Mouse (Mus musculus): ENCODE results near the gene Apip. TPM values are rescaled to one million over a fixed set of nuclear protein-coding genes. Genes with fewer than 3 reads are reported as not detected.

Gene Apip
- total and polyA plus RNA-seq, 2 experiments from 2014 or later = 44.3 to 63.9 TPM

DNA sequence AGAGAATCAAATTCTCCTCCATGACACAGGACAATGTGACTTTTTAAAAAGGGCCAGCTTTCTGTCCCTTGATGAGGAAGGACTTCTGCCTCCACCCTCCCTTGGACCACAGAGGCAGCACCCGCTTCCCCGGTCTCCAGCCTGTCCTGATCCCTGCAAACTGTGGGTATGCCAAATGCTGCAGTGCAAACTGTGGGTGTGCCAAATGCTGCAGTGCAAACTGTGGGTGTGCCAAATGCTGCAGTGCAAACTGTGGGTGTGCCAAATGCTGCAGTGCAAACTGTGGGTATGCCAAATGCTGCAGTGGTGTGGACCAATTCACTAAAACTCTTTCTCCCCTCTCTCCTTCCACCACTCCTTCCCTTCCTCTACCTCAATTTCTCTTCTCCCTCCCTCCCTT lies 32.7 kb downstream of the Apip start:
- H3K4me3 ChIP-seq (ENCODE audit: low read depth, low read length) = no peak overlapping the region
- H3K36me3 ChIP-seq (replicated peaks; ENCODE audit: control insufficient read depth, insufficient read depth, low read length) = no peaks in the 10 kb centered on the region
- ATAC-seq (ENCODE audit: insufficient read depth, low read depth) (no peak), DNase-seq (ENCODE audit: low spot score) (no peak)
- WGBS = 76% methylated on average over 2 of the region's 2 CpGs
- TF ChIP-seq CTCF (IDR thresholded peaks at IDR 0.05; ENCODE audit: low read depth) (no peak), EP300 (IDR thresholded peaks at IDR 0.05; ENCODE audit: low read depth) (no peak)
- no peaks in the 10 kb centered on the region for H3K4me1 ChIP-seq (ENCODE audit: control insufficient read depth, insufficient read depth)
- H3K27ac ChIP-seq (ENCODE audit: low read depth) = no peak overlapping the region
- no peak overlapping the region for H3K4me2 ChIP-seq (ENCODE audit: low read depth, low read length)
- no peaks in the 10 kb centered on the region for H3K27me3 ChIP-seq (ENCODE audit: control insufficient read depth, insufficient read depth, low read length)
- no peaks in the 10 kb centered on the region for H3K9me3 ChIP-seq (replicated peaks; ENCODE audit: control insufficient read depth, low read length)
- no peak overlapping the region for H3K9ac ChIP-seq (replicated peaks; ENCODE audit: low read depth, low read length)

- no peak overlapping the region for H3K4me3 ChIP-seq (ENCODE audit: low read depth, low read length)
- no peaks in the 10 kb centered on the region for H3K27me3 ChIP-seq (ENCODE audit: control insufficient read depth, insufficient read depth, low read length)
- H3K4me1 ChIP-seq (ENCODE audit: control insufficient read depth, insufficient read depth) = no peaks in the 10 kb centered on the region; the same call in 1 of the 2 replicates
- H3K27ac ChIP-seq (ENCODE audit: low read depth) = no peak overlapping the region
- no peak overlapping the region for H3K4me2 ChIP-seq (ENCODE audit: low read depth, low read length)
- DNase-seq (ENCODE audit: low spot score) (no peak), ATAC-seq (ENCODE audit: insufficient read depth, low read depth) (no peak)
- no peak for TF ChIP-seq EP300 (IDR thresholded peaks at IDR 0.05; ENCODE audit: low read depth)
- no peak for TF ChIP-seq CTCF (IDR thresholded peaks at IDR 0.05; ENCODE audit: low read depth)
- H3K9ac ChIP-seq (replicated peaks; ENCODE audit: low read depth, low read length) = no peak overlapping the region
- H3K36me3 ChIP-seq (replicated peaks; ENCODE audit: control insufficient read depth, insufficient read depth, low read length) = no peaks in the 10 kb centered on the region
- 27% methylated on average over 8 of the region's 8 CpGs for WGBS
- no peaks in the 10 kb centered on the region for H3K9me3 ChIP-seq (replicated peaks; ENCODE audit: control insufficient read depth, low read length)
Observed at GRCm38 (mm10) chr2:103111669-103112068, 38.2 kb downstream of the Apip start.

- WGBS = 57% methylated on average over 5 of the region's 5 CpGs
Observed at GRCm38 (mm10) chr2:103117212-103117611, 43.7 kb downstream of the Apip start.

DNA sequence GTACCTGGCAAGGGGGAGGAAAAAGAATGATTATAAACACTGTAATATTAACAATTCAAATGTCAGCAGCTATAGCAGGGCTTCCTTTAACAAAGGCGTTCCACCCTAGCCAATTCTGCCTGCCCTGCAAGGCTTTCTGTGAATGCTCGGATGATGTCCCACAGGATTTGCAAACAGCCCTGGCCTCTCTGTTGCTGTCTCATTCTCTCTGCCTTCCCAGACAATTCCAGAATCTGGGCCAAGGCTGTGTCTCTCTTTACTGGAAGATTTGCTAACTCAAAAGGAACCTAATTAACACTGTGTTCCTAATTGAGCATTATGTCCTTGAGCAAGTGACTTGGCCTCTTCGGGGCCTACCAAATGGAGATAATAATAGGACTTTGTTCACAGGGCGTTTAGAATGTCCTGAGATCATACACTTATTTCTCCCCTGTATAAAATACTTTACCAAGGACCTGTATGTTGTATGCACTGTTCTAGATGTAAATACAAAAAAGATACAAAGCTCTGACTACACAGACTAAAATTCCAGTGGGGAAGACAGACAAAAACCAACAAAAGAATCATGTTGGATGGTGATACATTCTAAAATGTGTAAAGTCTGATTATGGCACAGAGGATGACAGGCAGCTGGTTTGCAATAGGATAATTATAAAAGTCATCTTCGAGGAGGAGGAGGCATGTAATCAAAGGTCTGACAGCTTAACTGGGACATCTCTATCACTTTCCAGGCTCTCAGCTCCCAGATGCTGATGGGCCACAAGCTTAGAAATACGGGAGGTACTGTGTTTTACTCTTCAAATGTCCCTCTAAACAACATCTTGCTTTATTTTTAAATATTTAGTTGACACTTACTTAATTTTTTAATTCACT lies 45.1 kb downstream of the Apip start:
- no peak overlapping the region for H3K4me2 ChIP-seq (ENCODE audit: low read depth, low read length)
- WGBS = 70% methylated on average over 6 of the region's 6 CpGs
- no peaks in the 10 kb centered on the region for H3K36me3 ChIP-seq (replicated peaks; ENCODE audit: control insufficient read depth, insufficient read depth, low read length)
- H3K4me1 ChIP-seq (ENCODE audit: control insufficient read depth, insufficient read depth) = no peaks in the 10 kb centered on the region
- no peak overlapping the region for H3K27ac ChIP-seq (ENCODE audit: low read depth)
- ATAC-seq (ENCODE audit: insufficient read depth, low read depth) (no peak), DNase-seq (ENCODE audit: low spot score) (no peak)
- TF ChIP-seq CTCF (IDR thresholded peaks at IDR 0.05; ENCODE audit: low read depth) (no peak), EP300 (IDR thresholded peaks at IDR 0.05; ENCODE audit: low read depth) (no peak)
- H3K27me3 ChIP-seq (ENCODE audit: control insufficient read depth, insufficient read depth, low read length) = no peaks in the 10 kb centered on the region
- H3K9ac ChIP-seq (replicated peaks; ENCODE audit: low read depth, low read length) = no peak overlapping the region
- H3K9me3 ChIP-seq (replicated peaks; ENCODE audit: control insufficient read depth, low read length) = no peaks in the 10 kb centered on the region
- H3K4me3 ChIP-seq (ENCODE audit: low read depth, low read length) = no peak overlapping the region

More at GRCm38 (mm10) chr2:103117212-103117611, 43.7 kb downstream of the Apip start:
- H3K27ac ChIP-seq (ENCODE audit: low read depth) = no peak overlapping the region
- H3K4me3 ChIP-seq (ENCODE audit: low read depth, low read length) = no peak overlapping the region
- ATAC-seq (ENCODE audit: insufficient read depth, low read depth) = no peak
- no peak for DNase-seq (ENCODE audit: low spot score)
- no peaks in the 10 kb centered on the region for H3K27me3 ChIP-seq (ENCODE audit: control insufficient read depth, insufficient read depth, low read length)
- no peaks in the 10 kb centered on the region for H3K9me3 ChIP-seq (replicated peaks; ENCODE audit: control insufficient read depth, low read length)
- no peaks in the 10 kb centered on the region for H3K4me1 ChIP-seq (ENCODE audit: control insufficient read depth, insufficient read depth)
- TF ChIP-seq CTCF (IDR thresholded peaks at IDR 0.05; ENCODE audit: low read depth) (no peak), EP300 (IDR thresholded peaks at IDR 0.05; ENCODE audit: low read depth) (no peak)
- H3K9ac ChIP-seq (replicated peaks; ENCODE audit: low read depth, low read length) = no peak overlapping the region
- no peaks in the 10 kb centered on the region for H3K36me3 ChIP-seq (replicated peaks; ENCODE audit: control insufficient read depth, insufficient read depth, low read length)
- H3K4me2 ChIP-seq (ENCODE audit: low read depth, low read length) = no peak overlapping the region

DNA sequence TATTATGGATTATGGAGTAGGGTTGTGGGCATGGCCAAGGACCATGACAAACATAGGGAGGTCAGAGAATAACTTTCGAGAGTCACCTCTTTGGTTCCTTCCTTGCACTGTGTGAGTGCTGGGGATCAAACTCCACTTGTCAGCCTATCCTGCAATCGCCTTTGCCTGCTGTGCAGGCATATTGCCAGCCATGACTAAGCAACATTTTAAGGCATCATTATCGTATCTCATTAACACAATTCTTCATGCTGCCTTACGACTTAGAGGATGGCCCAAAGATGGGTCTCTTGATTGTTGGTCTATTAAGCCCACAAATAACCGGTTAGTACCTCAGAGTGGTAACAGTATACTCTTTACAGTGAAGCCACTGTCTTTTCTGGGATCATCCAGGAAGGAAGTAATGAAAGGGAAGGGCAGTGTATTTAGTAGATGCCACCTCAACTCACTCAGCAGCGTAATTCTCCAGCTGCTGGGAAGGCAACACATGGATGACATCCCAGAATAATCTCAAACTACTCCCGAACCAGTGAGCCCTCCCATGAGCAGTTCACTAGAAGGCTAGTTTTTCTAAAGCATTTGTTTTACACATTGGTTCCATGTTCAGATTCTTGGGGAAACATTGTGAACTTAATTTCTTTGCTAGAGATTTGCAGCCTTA lies 45.9 kb downstream of the Apip start:
- TF ChIP-seq CTCF (IDR thresholded peaks at IDR 0.05; ENCODE audit: low read depth) = no peak
- no peak for TF ChIP-seq EP300 (IDR thresholded peaks at IDR 0.05; ENCODE audit: low read depth)
- Histone ChIP-seq H3K9me3 (replicated peaks; ENCODE audit: control insufficient read depth, low read length) (no peaks in the 10 kb centered on the region), H3K27ac (ENCODE audit: low read depth) (no peak overlapping the region), H3K9ac (replicated peaks; ENCODE audit: low read depth, low read length) (no peak overlapping the region), H3K4me3 (ENCODE audit: low read depth, low read length) (no peak overlapping the region), H3K4me1 (ENCODE audit: control insufficient read depth, insufficient read depth) (no peaks in the 10 kb centered on the region), H3K4me2 (ENCODE audit: low read depth, low read length) (no peak overlapping the region), H3K36me3 (replicated peaks; ENCODE audit: control insufficient read depth, insufficient read depth, low read length) (no peaks in the 10 kb centered on the region), H3K27me3 (ENCODE audit: control insufficient read depth, insufficient read depth, low read length) (no peaks in the 10 kb centered on the region)
- no peak for ATAC-seq (ENCODE audit: insufficient read depth, low read depth)
- 74% methylated on average over 7 of the region's 7 CpGs for WGBS
- no peak for DNase-seq (ENCODE audit: low spot score)
